Mouse (Mus musculus): ENCODE data around the gene Poc1b.

DNA sequence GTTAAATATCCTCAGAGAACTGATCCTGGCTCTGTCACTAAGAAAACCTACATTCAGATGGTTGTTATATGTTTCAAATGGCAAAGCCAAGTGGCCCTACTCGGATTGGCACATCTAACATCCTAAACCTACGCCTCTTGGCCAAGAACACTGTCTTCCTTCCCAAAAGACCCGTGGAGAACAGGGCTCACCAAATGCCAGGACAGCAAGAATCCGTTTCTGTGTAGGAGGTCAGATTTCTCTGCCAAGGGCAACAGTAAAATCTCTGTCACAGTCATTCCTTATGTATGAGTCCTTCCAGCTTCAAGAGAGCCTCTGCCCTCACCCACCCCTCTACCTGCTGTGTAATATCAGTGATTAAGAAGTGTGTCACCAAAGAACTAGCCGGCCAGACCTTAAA lies 44.3 kb upstream of the Poc1b start:
- no peak for TF ChIP-seq GATA1 (IDR thresholded peaks at IDR 0.05; ENCODE audit: low read length)
- TF ChIP-seq TAL1 (IDR thresholded peaks at IDR 0.05; ENCODE audit: low read length): no peak
